Mouse (Mus musculus) left cerebral cortex, adult 11 months (tissue): ENCODE measurements around the gene Parm1.

Experiments
- DNase-seq: peaks from one replicate; pipeline ENCODE4 v3.0.0; 2022; ENCODE audit warnings: low spot score

Gene Parm1

DNA sequence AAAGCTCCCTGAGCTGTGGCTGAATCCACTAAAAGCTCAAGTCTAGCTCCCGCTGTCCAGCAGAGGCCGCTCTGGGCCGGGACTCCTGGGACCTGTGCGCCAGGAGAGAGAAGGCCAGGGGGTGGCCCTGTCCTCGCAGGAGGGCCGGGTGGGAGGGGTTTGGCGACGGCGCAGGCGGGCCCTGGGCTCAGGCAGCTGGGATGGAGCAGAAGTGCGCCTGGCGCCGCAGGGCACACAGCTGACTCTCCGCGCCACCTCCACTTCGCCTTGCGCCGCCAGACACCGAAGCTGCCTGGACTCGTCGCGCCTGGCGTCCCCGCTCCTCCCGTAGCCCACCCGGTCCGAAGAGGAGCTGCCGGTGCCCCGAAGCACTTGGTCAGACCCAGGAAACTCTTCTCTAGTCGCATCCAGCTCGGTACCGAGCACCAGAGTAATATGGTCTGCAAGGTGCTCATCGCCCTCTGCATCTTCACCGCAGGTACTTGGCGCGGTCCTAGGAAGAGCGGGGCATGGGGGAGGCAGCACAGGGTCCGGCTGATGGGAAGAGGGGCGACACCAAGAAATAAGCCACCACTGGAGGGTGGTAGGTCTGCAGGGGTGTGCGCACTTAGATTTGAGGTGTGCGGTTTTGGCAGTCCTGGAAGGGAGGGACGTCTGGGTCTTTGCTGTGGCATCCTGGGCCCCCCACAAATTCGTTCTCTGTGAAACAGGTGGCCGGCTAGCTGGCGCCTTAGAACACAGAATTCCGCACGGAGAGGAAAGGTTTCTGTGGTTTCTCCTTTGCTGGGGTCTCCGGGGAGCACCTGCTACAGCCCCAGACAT, at the start of gene Parm1:
Gene Parm1 (plus strand): TSS at position 136 of the 822 bp plus-strand sequence.
- DNase-seq, result peak; percentile 65

DNA sequence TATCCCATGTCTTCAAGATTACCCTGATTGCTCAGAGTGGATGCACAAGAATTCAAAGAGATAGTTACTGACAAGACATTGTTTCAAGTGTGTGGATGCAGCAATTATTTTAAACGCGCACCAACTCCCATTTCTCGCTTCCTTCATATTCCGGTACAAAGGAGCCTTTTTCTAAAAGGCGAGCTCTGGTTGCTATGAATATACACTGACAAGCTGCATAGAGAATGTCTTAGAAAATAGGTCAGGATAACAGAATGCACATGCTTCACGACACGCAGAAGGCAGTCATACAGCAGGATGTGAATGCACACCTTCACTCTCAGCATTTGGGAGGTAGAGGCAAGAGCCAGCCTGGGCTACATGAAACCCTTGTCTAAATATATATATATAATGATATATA, 42.2 kb upstream of the Parm1 start:
- no peak for DNase-seq

DNA sequence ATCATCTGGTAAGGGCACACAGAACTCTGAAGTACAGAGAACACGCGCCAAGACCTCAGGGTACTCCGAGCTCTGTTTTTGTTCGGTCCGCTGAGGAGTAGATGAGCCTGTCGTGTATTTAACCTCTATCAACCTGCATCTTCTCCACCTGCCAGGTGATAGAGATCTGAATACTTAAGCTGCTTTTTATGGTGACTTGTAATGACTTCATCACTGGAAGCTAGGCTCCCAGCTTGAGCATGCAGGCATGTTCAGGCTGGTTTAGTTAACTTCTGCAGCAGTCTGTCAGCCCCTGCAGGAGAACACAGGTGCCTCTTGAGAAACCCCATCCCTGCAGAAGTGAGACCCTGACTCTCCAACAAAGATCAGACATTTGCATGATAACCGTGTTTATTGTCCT, 40.6 kb upstream of the Parm1 start:
- DNase-seq, result no peak

DNA sequence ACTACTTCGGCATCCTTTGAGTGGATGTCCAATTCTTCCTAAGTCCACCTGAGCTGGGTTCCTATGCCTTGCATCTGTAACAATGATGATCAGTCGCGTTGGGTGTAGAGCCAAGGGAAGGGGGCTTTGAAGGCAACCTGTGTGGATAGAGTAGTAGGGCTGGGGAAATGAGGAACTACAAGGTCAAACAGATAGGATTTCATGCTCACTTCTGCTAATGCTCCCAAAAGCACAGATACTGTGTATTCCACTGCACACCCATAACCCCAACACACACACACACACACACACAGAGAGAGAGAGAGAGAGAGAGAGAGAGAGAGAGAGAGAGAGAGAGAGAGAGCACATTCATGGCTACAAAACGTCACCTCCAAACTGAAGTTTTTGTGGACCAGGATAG, 38.7 kb upstream of the Parm1 start:
- no peak for DNase-seq

DNA sequence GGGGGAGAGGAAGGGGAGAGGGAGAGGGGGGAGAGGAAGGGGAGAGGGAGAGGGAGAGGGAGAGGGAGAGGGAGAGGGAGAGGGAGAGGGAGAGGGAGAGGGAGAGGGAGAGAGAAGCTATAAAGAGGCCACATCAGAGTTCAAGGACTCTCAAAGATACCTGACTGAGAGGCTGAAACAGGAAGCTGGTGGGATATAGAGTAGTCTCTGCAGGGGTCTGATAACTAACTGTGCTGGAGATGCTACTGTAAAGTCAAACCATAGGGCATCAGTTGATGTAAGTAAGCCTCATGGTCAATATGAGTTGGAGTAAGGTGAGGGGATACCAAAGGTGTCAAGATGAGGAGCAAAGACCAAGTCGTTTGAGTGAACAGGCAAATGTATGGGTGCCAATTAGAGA, 37.3 kb upstream of the Parm1 start:
- DNase-seq, result no peak

DNA sequence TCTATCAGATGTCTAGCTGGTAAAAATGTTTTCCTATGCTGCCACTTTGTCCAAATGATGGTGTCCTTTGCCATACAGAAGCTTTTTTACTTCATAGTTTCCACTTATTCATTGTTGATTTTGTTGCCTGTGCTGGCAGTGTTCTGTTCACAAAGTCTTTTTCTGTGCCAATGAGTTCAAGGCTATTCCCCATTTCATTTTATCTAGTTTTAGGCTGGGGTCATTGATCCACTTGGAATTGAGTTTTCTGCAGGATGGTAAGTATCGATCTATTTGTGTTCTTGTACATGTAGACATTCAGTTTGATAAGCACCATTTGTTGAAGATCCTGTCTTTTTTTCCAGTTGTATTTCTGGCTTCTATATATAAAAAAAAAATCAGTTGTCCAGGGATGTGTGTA, 33.1 kb upstream of the Parm1 start:
- DNase-seq, result no peak

DNA sequence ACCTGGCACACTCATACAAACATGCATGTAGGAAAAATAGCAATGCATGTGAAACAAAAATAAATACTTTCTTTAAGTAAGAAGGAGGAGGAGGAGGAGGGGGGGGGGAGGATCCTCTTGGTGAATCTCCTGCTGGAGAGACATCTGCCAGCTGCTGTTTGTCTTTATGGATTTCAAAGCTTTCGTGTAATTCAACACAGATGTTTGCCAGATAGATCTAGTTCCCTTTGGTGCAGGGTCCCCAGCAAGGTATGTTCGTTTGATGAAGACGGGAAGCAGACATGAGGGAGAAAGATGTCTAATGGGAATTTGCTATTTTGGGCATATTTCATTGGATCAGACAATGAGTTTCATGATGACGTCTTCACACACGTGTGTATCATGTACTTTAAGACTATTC, 23.0 kb upstream of the Parm1 start:
- no peak for DNase-seq

DNA sequence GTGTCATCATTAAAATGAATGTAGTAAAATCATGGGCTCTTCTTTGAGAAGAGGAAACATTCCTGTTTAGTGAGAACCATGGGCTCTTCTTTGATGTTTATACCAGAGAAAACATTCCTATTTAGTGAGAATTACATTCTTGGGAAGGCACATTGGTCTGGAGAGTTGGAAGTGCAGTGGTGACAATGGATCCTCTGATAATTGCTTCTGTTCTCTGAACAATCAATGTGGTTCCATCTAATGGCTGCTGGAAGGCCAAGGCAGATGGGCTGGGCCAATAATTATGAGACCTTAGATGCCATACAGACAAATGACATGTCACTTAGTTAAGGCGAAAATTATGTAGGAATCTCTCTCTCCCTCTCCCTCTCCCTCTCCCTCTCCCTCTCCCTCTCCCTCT, 16.1 kb upstream of the Parm1 start:
- no peak for DNase-seq

DNA sequence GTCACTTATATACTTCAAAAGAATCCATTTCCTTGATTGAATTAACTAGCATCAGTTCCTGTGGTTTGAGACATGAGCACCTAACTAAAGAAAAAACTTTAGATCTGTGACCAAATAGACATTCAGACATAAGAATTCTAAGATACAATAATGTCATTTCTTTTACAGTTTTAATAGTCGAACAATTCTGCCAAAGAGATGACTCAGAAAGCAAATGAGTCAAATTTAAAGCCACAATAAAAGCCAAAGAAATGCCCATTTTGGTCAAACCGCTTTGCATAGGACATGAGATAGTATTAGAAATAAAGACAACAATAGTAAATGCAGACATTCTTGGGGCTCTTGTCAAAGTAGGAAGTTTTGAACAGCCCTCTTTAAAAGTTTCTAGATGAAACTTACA, 15.0 kb upstream of the Parm1 start:
- DNase-seq, result no peak

DNA sequence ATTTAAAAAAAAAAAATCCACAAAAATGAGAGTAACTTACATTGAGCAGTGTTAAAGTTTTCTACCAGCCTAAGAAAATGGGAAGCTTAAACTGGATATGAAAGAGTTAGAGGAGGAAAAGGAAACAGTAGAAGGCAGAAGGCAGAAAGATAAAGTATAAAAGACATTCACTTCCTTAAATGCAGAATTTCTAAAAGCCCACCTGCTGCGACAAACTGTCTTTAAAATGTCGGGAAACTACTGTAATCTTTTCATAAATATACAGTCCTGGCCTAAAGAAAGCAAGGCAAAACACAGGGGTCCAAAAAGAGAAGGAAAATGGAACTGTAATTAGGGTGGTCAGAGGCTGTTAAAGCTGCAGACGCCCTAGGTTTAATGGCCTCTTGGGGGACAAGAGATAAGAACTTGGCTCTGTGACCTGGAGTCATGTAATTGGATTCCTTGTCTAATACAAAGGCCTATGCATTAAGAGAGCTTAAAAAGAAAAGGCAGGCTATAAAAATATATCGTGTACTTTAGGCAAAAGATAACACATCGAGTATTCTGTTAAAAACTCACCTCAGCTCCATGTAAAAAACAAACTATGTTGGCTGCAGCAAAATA, 13.0 kb upstream of the Parm1 start:
- no peak for DNase-seq

DNA sequence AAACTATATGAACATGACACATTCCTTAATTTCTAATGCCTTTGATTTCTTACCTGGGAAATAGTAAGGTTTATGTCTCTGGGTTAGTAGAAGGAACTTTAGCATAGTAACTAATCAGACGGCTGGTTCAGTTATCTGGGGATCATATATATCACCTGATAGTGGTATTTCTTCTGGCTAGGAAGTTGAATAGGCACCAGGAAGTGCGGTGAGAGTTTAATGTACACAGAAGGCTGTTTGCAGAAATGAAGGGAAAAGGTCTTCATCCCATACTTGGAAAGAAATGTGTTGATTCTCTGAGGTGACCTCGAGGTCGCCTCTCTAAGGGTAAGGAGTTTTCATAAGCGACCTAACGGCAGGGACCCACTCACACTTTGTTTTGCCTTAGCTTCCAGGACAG, 338 bp upstream of the Parm1 start:
- DNase-seq, result no peak

DNA sequence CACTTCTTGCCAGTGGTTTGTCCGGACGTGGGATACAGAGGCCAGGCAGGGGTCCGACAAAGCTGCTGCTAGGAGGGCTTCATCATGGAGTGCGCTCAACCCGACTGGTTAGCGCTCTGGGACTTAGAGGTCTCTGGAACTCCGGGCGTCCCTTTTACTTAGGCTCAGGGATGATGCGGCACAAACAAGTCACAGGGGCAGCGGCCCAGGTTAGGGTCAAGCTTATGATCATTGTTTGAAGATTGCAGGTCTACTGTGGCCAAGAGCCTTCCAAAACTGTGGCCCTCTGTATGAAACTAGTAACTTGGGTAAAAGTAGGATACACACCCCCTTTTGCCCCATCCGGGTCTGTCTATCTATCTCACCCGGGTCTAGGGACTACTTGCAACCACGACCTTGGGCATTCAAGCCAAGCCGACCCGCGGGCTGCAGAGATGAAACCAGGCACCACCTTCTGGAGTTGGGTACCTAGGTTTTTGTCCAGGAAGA, 931 bp downstream of the Parm1 start:
- DNase-seq, result no peak

DNA sequence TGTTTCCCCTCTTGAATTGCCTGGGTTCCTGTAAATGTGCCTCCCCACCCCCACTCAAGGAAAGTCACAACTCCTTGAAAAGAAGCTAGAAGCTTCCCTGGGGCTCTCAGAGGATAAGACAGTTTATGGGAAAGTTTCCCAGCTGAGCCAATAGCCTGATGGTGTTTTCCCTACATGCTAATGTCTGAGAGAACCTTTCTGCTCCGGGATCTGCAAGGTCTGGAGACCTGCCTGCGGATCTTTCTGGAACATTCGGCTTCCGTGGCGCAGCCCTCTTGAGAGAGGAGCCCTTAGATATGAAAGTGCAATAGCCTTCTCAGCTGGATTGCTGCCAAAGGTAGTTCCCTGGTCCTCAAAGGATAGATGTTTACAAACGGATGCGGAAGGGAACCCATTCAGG, 1.5 kb downstream of the Parm1 start:
- DNase-seq, result no peak

DNA sequence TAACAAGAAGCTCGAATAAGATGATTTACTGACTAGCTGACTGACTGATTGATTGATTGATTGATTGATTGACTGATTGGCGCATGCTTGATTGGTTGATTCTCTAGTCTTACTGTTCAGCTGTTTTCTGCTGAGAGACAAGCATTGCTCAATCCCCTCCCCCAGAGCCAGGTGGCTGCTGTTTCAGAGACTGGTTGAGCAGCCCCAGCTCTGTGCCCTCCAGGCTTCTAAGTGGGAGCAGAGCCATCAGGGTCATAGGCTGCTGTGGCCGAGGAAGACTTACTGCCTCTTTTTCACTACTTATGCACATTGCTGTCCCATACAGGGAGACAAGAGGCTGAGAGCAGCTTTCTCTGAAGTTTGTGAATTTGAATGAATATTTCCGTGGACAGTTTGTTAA, 2.1 kb downstream of the Parm1 start:
- DNase-seq, result no peak

DNA sequence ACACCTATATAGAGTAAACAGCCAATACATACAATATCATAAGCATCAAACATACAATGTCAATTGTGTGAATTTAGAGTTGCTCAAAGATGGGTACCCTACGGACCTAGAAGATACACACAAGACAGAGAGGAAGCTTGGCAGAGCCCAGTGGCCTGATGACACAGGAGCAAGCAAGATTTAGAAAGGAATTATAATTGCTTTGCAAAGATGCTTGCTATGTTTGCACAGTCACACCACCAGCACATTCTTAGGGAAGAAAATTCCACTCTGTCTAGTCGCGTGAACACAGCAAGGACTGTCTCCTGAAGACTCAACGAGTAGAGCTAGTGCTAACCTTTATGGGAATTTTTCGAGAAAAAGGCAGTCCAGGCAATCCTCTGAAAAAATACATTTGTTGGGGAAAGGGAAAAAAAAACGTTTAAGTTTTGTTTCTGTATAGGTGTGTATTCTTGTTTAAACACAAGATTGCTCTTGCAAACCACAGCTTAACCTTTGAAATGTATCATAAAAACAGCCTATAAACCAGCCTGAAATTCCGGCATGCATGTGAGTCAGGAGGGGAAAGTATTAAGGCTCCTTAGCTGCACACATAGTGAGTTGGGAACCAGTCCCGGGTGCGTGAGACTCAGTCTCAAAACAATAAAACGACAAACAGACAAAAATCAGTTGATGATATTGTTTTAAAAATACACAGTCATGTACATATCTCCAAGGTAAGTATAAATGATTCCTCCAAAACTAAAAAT, 15.5 kb downstream of the Parm1 start:
- DNase-seq, result no peak

DNA sequence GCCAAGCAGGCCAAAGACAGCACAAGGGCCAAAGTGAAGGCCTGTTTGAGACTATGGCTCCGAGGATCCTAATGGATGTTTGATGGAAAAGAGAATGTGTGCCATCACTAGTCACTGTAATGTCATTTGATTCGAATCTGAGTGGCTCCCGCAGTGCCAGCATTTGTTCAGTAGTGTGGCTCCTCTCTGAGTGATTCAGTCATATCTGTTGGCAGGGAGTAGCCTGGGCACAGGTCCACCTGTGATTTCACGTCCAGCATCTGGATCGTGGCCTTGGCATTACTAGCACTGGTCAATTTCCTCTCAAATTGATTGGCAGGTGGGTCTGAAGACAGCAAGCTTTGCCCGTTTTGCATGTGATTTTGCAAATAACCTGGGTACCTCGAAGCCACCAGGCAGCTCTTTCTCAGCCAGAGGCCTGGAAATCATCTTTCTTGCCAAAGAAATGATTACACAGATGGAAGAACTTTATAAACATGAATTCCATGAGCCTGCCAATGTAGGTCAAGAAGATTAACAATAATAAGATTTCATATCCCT, 41.7 kb downstream of the Parm1 start:
- DNase-seq, result no peak

DNA sequence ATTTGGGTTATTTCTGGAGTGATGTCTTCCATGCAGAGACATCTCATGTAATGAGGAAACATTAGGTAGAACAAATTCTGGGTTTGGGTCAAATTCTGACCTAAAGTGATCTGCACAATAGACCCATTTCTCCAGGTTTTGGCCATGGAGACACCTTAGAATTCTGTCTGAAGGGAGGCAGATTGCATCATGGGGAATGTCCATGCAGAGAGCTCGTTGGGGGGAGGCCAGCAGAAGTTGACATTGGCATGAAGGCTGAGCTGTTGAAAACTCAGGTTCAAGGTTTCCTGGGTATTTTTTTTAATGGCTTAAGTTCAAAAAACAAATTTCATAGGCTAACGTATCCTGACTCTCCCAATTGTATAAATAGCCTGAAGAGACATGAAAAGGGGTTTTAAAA, 42.3 kb downstream of the Parm1 start:
- no peak for DNase-seq

DNA sequence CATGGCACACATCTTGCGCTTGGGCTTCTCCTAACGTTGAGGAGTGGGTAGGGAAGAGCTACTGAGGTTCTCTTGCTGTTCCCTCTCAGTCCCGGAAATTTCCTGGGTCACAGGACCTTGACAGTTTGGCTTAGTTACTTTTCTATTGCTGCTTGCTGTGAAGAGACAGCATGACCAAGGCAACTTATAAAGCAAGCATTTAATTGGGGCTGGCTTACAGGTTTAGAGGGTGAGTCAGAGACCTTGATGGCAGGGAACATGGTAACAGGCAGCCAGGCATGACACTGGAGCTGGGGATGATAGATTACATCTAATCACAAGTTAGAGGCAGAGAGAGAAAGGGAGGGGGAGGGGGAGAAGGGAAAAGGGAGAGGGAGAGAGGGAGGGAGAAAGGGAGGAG, 44.0 kb downstream of the Parm1 start:
- DNase-seq, result no peak

DNA sequence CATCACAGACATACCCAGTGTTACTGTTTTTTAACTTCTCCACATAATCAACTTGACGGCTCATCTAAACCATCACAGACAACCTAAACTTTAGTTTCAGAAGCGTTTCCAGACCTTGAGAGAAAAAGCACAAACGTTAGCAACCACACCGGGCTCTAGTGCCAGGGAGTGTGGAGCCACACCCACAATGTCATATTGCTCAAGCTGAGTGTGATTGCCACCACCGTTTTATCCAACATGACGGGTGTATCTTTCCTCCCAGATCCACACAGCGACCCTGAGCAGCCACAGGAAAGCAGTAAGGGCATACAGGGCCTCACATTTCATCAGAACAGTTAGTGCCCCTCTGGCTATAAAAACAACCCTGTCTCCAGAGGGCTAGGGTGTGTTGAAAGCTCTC, 45.1 kb downstream of the Parm1 start:
- no peak for DNase-seq

DNA sequence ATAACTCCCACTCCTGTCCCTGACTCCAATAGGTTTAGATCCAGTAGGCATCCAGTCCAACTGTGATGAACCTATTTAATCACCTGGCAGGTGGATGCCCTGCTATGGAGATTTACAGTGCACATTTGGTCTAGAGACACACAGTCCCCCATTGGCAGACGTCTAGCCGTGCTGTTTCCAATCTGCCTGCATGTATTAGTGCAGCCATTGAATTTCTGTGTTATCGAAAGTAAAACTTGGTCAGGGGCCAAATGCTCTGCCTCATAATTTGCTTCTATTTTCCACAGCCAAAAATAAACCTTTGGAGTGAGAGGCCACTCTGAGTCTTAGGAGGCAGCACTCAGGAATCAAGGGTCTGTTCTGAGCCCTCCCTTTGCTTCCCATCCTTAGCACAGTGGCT, 46.6 kb downstream of the Parm1 start:
- DNase-seq, result no peak

DNA sequence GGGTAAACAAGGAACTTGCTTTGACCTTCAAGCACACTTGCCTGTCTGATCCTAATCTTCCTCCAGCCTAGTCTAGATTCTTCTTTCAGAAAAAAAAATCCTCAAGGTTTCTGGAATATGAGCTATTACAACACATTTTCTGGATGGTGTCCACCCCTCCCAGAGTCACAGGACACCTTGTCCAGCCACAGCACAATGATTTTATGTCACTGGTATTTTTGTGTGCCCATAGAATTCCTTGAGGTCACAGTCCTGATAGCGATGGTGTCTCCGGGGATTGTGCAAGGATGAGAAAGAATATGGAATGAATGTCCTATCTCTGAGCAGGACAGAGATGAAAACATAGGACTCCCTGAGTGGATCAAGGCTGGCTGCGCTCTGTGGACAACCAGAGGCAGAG, 48.0 kb downstream of the Parm1 start:
- DNase-seq, result no peak

DNA sequence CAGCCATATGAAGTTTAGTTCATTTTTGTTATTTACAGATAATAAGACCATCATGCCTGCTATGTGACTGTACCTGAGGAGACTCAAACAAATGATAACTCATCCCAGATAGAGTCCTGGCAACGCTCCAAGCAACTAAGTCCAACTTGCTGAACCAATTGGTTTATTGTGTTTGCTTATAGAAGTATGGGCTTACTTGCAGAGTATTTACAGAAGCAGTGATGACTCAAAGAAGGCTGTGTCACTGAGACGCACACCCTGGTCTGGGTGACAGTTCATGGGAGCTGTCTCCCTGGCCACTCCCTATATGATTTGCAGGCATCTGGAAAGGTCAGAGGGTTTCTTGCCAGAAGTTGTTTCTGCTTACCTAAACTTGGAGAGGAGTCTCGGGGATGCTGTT, 49.2 kb downstream of the Parm1 start:
- no peak for DNase-seq

DNA sequence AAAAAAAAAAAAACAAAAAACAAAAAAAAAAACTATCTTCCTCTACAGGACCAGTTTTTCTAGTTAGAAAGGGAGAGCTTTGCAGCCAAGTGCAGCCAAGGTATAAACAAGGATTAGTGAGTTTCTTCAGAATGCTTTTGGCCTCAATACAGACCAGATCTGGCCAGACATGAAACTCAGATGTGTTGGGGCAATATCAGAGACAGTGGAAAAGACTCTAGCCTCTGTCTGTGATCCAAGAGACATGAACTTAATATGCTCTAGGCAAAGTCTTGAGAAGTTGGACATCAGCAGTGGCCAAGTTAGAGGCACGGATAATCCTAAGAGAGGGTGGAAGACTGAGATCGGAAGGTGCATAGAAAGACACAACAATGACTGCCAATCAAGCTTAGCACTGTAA, 56.8 kb downstream of the Parm1 start:
- DNase-seq, result no peak
